Mouse (Mus musculus): ENCODE measurements around the gene Baiap2l2.

- TF ChIP-seq POLR2A (IDR thresholded peaks at IDR 0.05; ENCODE audit: borderline replicate concordance, extremely low read depth, insufficient read depth, insufficient read length, poor library complexity, severe bottlenecking) = no peak
- no peak for TF ChIP-seq CTCF (IDR thresholded peaks at IDR 0.05; ENCODE audit: borderline replicate concordance, extremely low read depth, insufficient read depth, insufficient read length)
Observed at GRCm38 (mm10) chr15:79321733-79322190, 36.4 kb upstream of the Baiap2l2 start.
